Mouse (Mus musculus) heart, postnatal 0 days (tissue): ENCODE results near the gene 4933427I04Rik. TPM values are rescaled to one million over a fixed set of nuclear protein-coding genes. Genes with fewer than 3 reads are reported as not detected.

Source experiments
- ATAC-seq: fragments of 200-750 bp; cut with Nextera tagmentation; 2 replicates; pipeline ENCODE4 v1.8.0; 2017; ENCODE audit warnings: low read depth, moderate number of reproducible peaks, moderate library complexity; ENCODE audit not compliant: insufficient read depth
- DNase-seq: peaks from one replicate; pipeline ENCODE4 v3.0.0-alpha.2; 2016; ENCODE audit warnings: low spot score
- H3K27ac ChIP-seq: fragments of 300-500 bp; sonication (generic); 2 replicates; pipeline ENCODE4 v1.5.1; 2014; ENCODE audit warnings: low read depth, mild to moderate bottlenecking
- H3K27me3 ChIP-seq: fragments of 300-500 bp; sonication (generic); 2 replicates; pipeline ENCODE4 v1.6.1; 2014; ENCODE audit warnings: low read length, mixed read lengths; ENCODE audit not compliant: control insufficient read depth, insufficient read depth
- H3K36me3 ChIP-seq: fragments of 300-500 bp; sonication (generic); replicated peaks from 2 replicates; pipeline ENCODE4 v1.6.1; 2014; ENCODE audit warnings: low read length, mixed read lengths; ENCODE audit not compliant: control insufficient read depth, insufficient read depth
- H3K4me1 ChIP-seq: fragments of 300-500 bp; sonication (generic); 2 replicates; pipeline ENCODE4 v1.6.1; 2014; ENCODE audit warnings: antibody characterized with exemption; ENCODE audit not compliant: control insufficient read depth, insufficient read depth
- H3K4me2 ChIP-seq: fragments of 300-500 bp; sonication (generic); 2 replicates; pipeline ENCODE4 v1.6.1; 2014; ENCODE audit warnings: low read depth, mild to moderate bottlenecking, low read length, moderate library complexity
- H3K4me3 ChIP-seq: fragments of 300-500 bp; sonication (generic); 2 replicates; pipeline ENCODE4 v1.5.1; 2014; ENCODE audit warnings: low read depth, low read length
- H3K9ac ChIP-seq: fragments of 300-500 bp; sonication (generic); replicated peaks from 2 replicates; pipeline ENCODE4 v1.6.1; 2014; ENCODE audit warnings: low read depth, low read length, mixed read lengths
- H3K9me3 ChIP-seq: fragments of 300-500 bp; sonication (generic); replicated peaks from 2 replicates; pipeline ENCODE4 v1.6.1; 2016; ENCODE audit warnings: low read length; ENCODE audit not compliant: control insufficient read depth
- CTCF ChIP-seq: IDR thresholded peaks from 2 replicates; pipeline ENCODE4 v1.5.1; 2016; ENCODE audit warnings: antibody characterized with exemption, control low read depth, low read depth
- EP300 ChIP-seq: IDR thresholded peaks from 2 replicates; pipeline ENCODE4 v1.6.1; 2016; ENCODE audit warnings: antibody characterized with exemption, low read depth
- WGBS: fragments of 180-500 bp; shearing (Covaris S2); extraction: QIAGEN DNeasy Blood & Tissue Kit; methylation state at CpG from one replicate; pipeline ENCODE4 v1.1.7; 2014; 5-methylcytosine and 5-hydroxymethylcytosine counted together
- polyA plus RNA-seq: library from polyadenylated mRNA; unstranded; fragments of >200 nt; fragmentation: Nextera tagmentation; extraction: Ambion mirVana; gene quantifications from 2 replicates; pipeline ENCODE4 v1.2.1, GENCODE M21; 2015
- total RNA-seq: library from RNA; depleted of rRNA; stranded (reverse); fragments of >200 nt; gene quantifications from 2 replicates; pipeline ENCODE4 v1.2.3, GENCODE M21; 2014; ENCODE audit warnings: low replicate concordance; rRNA removed

Gene 4933427I04Rik
- total and polyA plus RNA-seq, 2 experiments from 2014 or later, result not detected

- H3K4me3 ChIP-seq, result no peak overlapping the region
- no peaks in the 10 kb centered on the region for H3K27me3 ChIP-seq
- ATAC-seq (no peak), DNase-seq (no peak)
- peaks cover 28% of the 10 kb centered on the region for H3K36me3 ChIP-seq
- H3K9ac ChIP-seq, result no peak overlapping the region
- H3K4me2 ChIP-seq, result no peak overlapping the region
- 76% methylated on average over 4 of the region's 4 CpGs for WGBS
- no peak overlapping the region for H3K27ac ChIP-seq
- TF ChIP-seq EP300, result no peak
- TF ChIP-seq CTCF, result no peak
- no peaks in the 10 kb centered on the region for H3K9me3 ChIP-seq
- H3K4me1 ChIP-seq, result peaks cover 13% of the 10 kb centered on the region; the same call in 1 of the 2 replicates
Measured at GRCm38 (mm10) chr4:123911503-123911902, 52.0 kb downstream of the 4933427I04Rik start.

- WGBS, result 24% methylated on average over 2 of the region's 2 CpGs
- Histone ChIP-seq H3K36me3 (peaks cover 28% of the 10 kb centered on the region), H3K27me3 (no peaks in the 10 kb centered on the region), H3K4me3 (no peak overlapping the region), H3K4me2 (no peak overlapping the region), H3K4me1 (peaks cover 17% of the 10 kb centered on the region; the same call in 1 of the 2 replicates), H3K9ac (no peak overlapping the region), H3K27ac (peak overlapping the region; percentile 38; the same call in 1 of the 2 replicates), H3K9me3 (no peaks in the 10 kb centered on the region)
- no peak for TF ChIP-seq EP300
- no peak for TF ChIP-seq CTCF
- peak; percentile 21 for DNase-seq
- ATAC-seq, result no peak
Measured at GRCm38 (mm10) chr4:123912431-123912830, 53.0 kb downstream of the 4933427I04Rik start.

Other genes starting within 250 kb of the 4933427I04Rik start
- 236 and 250 TPM in 2 replicates for gene Macf1, start 175.3 kb upstream of the 4933427I04Rik start, total RNA-seq
- 40.2 and 41.4 TPM in 2 replicates for gene Macf1, start 175.3 kb upstream of the 4933427I04Rik start, polyA plus RNA-seq
- 144 and 214 TPM in 2 replicates for gene Ndufs5, start 141.5 kb upstream of the 4933427I04Rik start, total RNA-seq
- gene Ndufs5, start 141.5 kb upstream of the 4933427I04Rik start, polyA plus RNA-seq, result 953 and 982 TPM in 2 replicates
- 33.5 and 65.5 TPM in 2 replicates for gene Akirin1, start 109.3 kb upstream of the 4933427I04Rik start, total RNA-seq
- gene Akirin1, start 109.3 kb upstream of the 4933427I04Rik start, polyA plus RNA-seq, result 43.4 and 54.2 TPM in 2 replicates
- gene Rhbdl2, start 71.8 kb upstream of the 4933427I04Rik start, total RNA-seq, result 0.95 TPM in 1 of 2 replicates, not detected in the other
- 0.81 and 1.1 TPM in 2 replicates for gene Rhbdl2, start 71.8 kb upstream of the 4933427I04Rik start, polyA plus RNA-seq
- gene Mycbp, start 45.2 kb downstream of the 4933427I04Rik start, total RNA-seq, result 14.3 and 15.7 TPM in 2 replicates
- gene Mycbp, start 45.2 kb downstream of the 4933427I04Rik start, polyA plus RNA-seq, result 61.5 and 68.9 TPM in 2 replicates
- 43.0 and 50.7 TPM in 2 replicates for gene Rragc, start 57.8 kb downstream of the 4933427I04Rik start, total RNA-seq
- 30.2 and 34.2 TPM in 2 replicates for gene Rragc, start 57.8 kb downstream of the 4933427I04Rik start, polyA plus RNA-seq
- not detected in 2 replicates for gene 4930535I16Rik, start 58.3 kb downstream of the 4933427I04Rik start, total RNA-seq
- gene 4930535I16Rik, start 58.3 kb downstream of the 4933427I04Rik start, polyA plus RNA-seq, result 0.25 TPM in 1 of 2 replicates, not detected in the other